Mouse (Mus musculus) hindbrain, embryonic 13.5 days (tissue): ENCODE measurements around the gene Kctd12b. TPM values are rescaled to one million over a fixed set of nuclear protein-coding genes. Genes with fewer than 3 reads are reported as not detected.

Experiments used
- ATAC-seq: fragments of 200-750 bp; cut with Nextera tagmentation; 2 replicates; pipeline ENCODE4 v1.8.0; 2017; ENCODE audit warnings: moderate TSS enrichment; ENCODE audit not compliant: low FRiP score
- H3K27ac ChIP-seq: fragments of 300-500 bp; sonication (generic); 2 replicates; pipeline ENCODE4 v1.5.1; 2015; ENCODE audit warnings: inconsistent platforms, mild to moderate bottlenecking, moderate library complexity
- H3K27me3 ChIP-seq: fragments of 300-500 bp; sonication (generic); 2 replicates; pipeline ENCODE4 v1.6.1; 2015; ENCODE audit warnings: mild to moderate bottlenecking, inconsistent platforms
- H3K36me3 ChIP-seq: fragments of 300-500 bp; sonication (generic); 2 replicates; pipeline ENCODE4 v1.6.1; 2015; ENCODE audit warnings: mild to moderate bottlenecking, inconsistent platforms
- H3K4me1 ChIP-seq: fragments of 300-500 bp; sonication (generic); replicated peaks from 2 replicates; pipeline ENCODE4 v1.6.1; 2015; ENCODE audit warnings: inconsistent platforms
- H3K4me2 ChIP-seq: fragments of 300-500 bp; sonication (generic); 2 replicates; pipeline ENCODE4 v1.6.1; 2015; ENCODE audit warnings: inconsistent platforms, mild to moderate bottlenecking, moderate library complexity
- H3K4me3 ChIP-seq: fragments of 300-500 bp; sonication (generic); 2 replicates; pipeline ENCODE4 v1.5.1; 2015; ENCODE audit warnings: mild to moderate bottlenecking, inconsistent platforms
- H3K9ac ChIP-seq: fragments of 300-500 bp; sonication (generic); 2 replicates; pipeline ENCODE4 v1.6.1; 2015; ENCODE audit warnings: mild to moderate bottlenecking, inconsistent platforms
- H3K9me3 ChIP-seq: fragments of 300-500 bp; sonication (generic); 2 replicates; pipeline ENCODE4 v1.6.1; 2016; ENCODE audit warnings: inconsistent platforms
- WGBS: fragments of 180-500 bp; shearing (Covaris S2); methylation state at CpG from one replicate; pipeline ENCODE4 v1.1.7; 2015; 5-methylcytosine and 5-hydroxymethylcytosine counted together
- polyA plus RNA-seq: library from polyadenylated mRNA; unstranded; fragments of >200 nt; fragmentation: Nextera tagmentation; extraction: Ambion mirVana; gene quantifications from 2 replicates; pipeline ENCODE4 v1.2.1, GENCODE M21; 2015

Gene Kctd12b
- polyA plus RNA-seq, 1 experiment from 2014 or later, result 3.3 TPM

DNA sequence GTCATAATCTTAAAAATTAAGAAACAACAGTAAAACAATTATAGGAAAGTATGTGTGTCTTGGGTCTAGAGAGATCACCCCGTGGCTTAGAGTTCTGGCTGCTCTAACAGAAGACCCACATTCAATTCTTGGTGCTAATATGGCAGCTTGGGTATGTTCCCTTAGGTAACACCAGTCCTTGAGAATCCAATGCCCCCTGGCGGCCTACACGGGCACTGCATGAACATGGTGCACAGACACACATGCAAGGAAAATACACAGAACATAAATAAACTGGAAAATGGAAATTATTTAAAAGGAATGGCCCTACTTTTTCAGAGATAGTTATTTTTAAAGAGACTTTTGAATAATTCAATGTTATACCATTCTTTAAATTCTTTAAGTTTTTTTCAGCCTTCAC lies 55.6 kb downstream of the Kctd12b start:
- Histone ChIP-seq H3K27ac (no peak overlapping the region), H3K27me3 (no peaks in the 10 kb centered on the region), H3K9me3 (no peaks in the 10 kb centered on the region), H3K36me3 (no peaks in the 10 kb centered on the region), H3K4me3 (no peak overlapping the region), H3K9ac (no peak overlapping the region), H3K4me2 (no peak overlapping the region), H3K4me1 (no peaks in the 10 kb centered on the region)
- ATAC-seq, result no peak
- 68% methylated on average over 3 of the region's 3 CpGs for WGBS

DNA sequence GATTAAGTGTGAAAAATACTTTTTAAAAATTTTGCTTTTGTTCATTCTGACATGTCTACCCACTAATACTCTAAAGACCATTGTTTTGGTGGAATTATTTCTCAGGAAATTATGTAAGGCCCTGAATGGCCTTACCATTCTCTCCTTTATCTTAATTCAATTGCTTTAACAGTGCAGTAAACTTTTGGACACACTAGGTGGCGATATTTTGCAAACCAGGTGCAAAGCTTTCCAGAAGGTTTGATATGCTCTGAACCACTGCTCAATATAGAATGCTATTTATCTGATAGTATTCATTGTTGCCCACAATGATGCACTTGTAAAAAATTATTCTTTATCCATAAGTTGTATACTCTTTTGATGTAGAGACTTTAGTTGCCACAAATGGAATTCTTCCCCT lies 59.9 kb downstream of the Kctd12b start:
- H3K4me1 ChIP-seq, result no peaks in the 10 kb centered on the region
- no peak for ATAC-seq
- no peaks in the 10 kb centered on the region for H3K9me3 ChIP-seq
- H3K9ac ChIP-seq, result no peak overlapping the region
- H3K36me3 ChIP-seq, result no peaks in the 10 kb centered on the region
- H3K4me2 ChIP-seq, result no peak overlapping the region
- H3K27me3 ChIP-seq, result no peaks in the 10 kb centered on the region
- H3K27ac ChIP-seq, result no peak overlapping the region
- 3% methylated on average over 1 of the region's 1 CpGs for WGBS
- H3K4me3 ChIP-seq, result no peak overlapping the region

Other genes with a start within 250 kb of the Kctd12b start
- gene Ubqln2, start 198.2 kb downstream of the Kctd12b start, polyA plus RNA-seq, result 46.6 and 48.2 TPM in 2 replicates
- gene Cypt3, start 137.8 kb downstream of the Kctd12b start, polyA plus RNA-seq, result not detected in 2 replicates
- 120 and 125 TPM in 2 replicates for gene Nbdy, start 27.2 kb upstream of the Kctd12b start, polyA plus RNA-seq
- 21.0 and 22.4 TPM in 2 replicates for gene Spin2c, start 135.8 kb upstream of the Kctd12b start, polyA plus RNA-seq